Mouse (Mus musculus) heart, embryonic 10.5 days (tissue): ENCODE data around the gene Dclre1a. TPM values are rescaled to one million over a fixed set of nuclear protein-coding genes. Genes with fewer than 3 reads are reported as not detected.
"Not testable (repeated sequence)": the region's sequence is repeated elsewhere in the genome, so short reads cannot be mapped to it uniquely, and the experiment has no call there.

Experiments used
- DNase-seq: peaks from one replicate; pipeline ENCODE4 v3.0.0-alpha.2; 2017; ENCODE audit warnings: low spot score
- H3K27ac ChIP-seq: fragments of 300-500 bp; sonication (generic); 2 replicates; pipeline ENCODE4 v1.5.1; 2016; ENCODE audit warnings: mild to moderate bottlenecking
- H3K27me3 ChIP-seq: fragments of 300-500 bp; sonication (generic); 2 replicates; pipeline ENCODE4 v1.6.1; 2016; ENCODE audit warnings: mild to moderate bottlenecking; ENCODE audit not compliant: poor library complexity, insufficient read depth, severe bottlenecking
- H3K36me3 ChIP-seq: fragments of 300-500 bp; sonication (generic); 2 replicates; pipeline ENCODE4 v1.6.1; 2016; ENCODE audit warnings: mild to moderate bottlenecking, moderate library complexity
- H3K4me1 ChIP-seq: fragments of 300-500 bp; sonication (generic); 2 replicates; pipeline ENCODE4 v1.6.1; 2016; ENCODE audit warnings: mild to moderate bottlenecking
- H3K4me3 ChIP-seq: fragments of 300-500 bp; sonication (generic); 2 replicates; pipeline ENCODE4 v1.5.1; 2016; ENCODE audit warnings: mild to moderate bottlenecking, moderate library complexity
- H3K9me3 ChIP-seq: fragments of 300-500 bp; sonication (generic); 2 replicates; pipeline ENCODE4 v1.6.1; 2016; ENCODE audit warnings: mild to moderate bottlenecking, moderate library complexity
- WGBS: fragments of 180-500 bp; shearing (Covaris S2); methylation state at CpG from one replicate; pipeline ENCODE4 v1.1.7; 2016; 5-methylcytosine and 5-hydroxymethylcytosine counted together
- polyA plus RNA-seq: library from polyadenylated mRNA; unstranded; fragments of >200 nt; fragmentation: Nextera tagmentation; extraction: Ambion mirVana; gene quantifications from 2 replicates; pipeline ENCODE4 v1.2.1, GENCODE M21; 2016

The Dclre1a gene
- polyA plus RNA-seq, 1 experiment from 2014 or later: 16.3 TPM

- H3K4me3 ChIP-seq, H3K36me3 ChIP-seq, H3K9me3 ChIP-seq, H3K27me3 ChIP-seq, H3K27ac ChIP-seq, DNase-seq, H3K4me1 ChIP-seq: not testable (repeated sequence)
- no CpG with 5 or more reads among the region's 2 CpGs for WGBS
Observed at GRCm38 (mm10) chr19:56494157-56494556, 53.9 kb downstream of the Dclre1a start.

DNA sequence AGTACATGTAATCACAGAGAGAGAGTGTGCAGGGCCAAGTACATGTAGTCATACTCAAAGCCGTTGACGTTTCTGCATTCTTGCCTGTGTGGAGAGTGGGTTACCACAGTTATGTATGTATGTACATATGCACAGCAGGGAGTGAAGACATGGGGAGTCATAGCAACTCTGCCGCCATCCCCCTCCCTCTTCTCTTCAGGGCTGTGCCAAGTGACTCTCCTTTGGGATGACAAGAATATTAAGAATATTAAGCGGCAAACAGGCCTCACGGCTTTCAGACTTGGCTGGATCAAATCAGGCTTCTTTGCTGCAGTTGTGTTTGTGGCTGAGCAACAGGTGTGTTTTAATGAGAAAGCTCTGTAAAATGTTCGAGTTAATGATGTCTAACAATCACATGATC, 58.4 kb downstream of the Dclre1a start:
- H3K27ac ChIP-seq: no peak overlapping the region
- H3K4me3 ChIP-seq: no peak overlapping the region
- no peaks in the 10 kb centered on the region for H3K27me3 ChIP-seq
- 0 out of 2 replicates have a peak, but pooled peaks cover 10% of the 10 kb centered on the region for H3K4me1 ChIP-seq
- H3K36me3 ChIP-seq: no peaks in the 10 kb centered on the region
- DNase-seq: no peak
- 92% methylated on average over 6 of the region's 6 CpGs for WGBS
- no peaks in the 10 kb centered on the region for H3K9me3 ChIP-seq

DNA sequence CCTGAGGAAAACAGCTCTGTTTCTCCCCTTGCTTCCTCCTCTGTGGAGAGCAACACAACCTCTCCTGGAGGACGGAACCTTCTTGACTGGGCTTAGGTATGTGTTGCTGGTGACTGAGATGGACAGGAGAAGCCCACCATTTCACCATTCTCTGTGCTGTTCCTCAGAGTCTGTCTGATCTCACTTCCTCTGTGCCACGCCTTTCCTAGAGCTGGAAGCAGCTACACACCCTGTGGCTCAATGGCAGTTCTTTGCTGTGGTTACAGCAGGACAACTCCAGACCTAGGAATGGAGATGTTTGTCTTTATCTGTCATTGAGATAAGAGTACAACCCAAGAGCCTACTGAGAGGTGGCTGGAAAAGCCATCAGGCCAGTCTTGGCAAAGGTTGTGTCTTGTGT, 60.7 kb downstream of the Dclre1a start:
- DNase-seq: no peak
- no peak overlapping the region for H3K4me3 ChIP-seq
- no peaks in the 10 kb centered on the region for H3K9me3 ChIP-seq
- no peak overlapping the region for H3K27ac ChIP-seq
- no peaks in the 10 kb centered on the region for H3K27me3 ChIP-seq
- no peaks in the 10 kb centered on the region for H3K36me3 ChIP-seq
- 86% methylated on average over 2 of the region's 2 CpGs for WGBS
- 0 out of 2 replicates have a peak, but pooled peaks cover 10% of the 10 kb centered on the region for H3K4me1 ChIP-seq

DNA sequence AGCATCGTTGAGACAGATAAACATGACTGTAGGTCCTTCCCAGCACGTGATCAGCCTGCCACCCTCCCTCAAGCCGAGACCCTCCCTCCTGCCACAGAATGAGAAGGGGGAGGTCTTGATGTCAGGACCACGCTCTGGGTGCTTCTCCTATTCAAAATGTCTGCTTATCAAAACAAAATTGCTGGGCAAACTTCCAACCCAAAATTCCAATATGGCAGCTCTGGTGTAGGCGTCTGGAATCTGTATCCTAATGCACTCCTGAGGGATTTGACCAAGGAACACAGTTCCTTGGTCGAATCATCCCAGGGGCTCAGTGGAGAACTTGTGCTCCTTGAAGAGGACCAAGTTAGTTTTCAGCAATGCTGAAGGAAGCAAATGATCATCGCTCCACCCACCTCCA, 61.1 kb downstream of the Dclre1a start:
- Histone ChIP-seq H3K9me3 (no peaks in the 10 kb centered on the region), H3K4me3 (no peak overlapping the region), H3K4me1 (0 out of 2 replicates have a peak, but pooled peaks cover 10% of the 10 kb centered on the region), H3K36me3 (no peaks in the 10 kb centered on the region), H3K27ac (no peak overlapping the region), H3K27me3 (no peaks in the 10 kb centered on the region)
- WGBS: 80% methylated on average over 7 of the region's 7 CpGs
- no peak for DNase-seq

- 0 out of 2 replicates have a peak, but pooled peaks cover 10% of the 10 kb centered on the region for H3K4me1 ChIP-seq
- 75% methylated on average over 13 of the region's 13 CpGs for WGBS
- H3K36me3 ChIP-seq: no peaks in the 10 kb centered on the region
- no peaks in the 10 kb centered on the region for H3K27me3 ChIP-seq
- no peak overlapping the region for H3K27ac ChIP-seq
- no peak overlapping the region for H3K4me3 ChIP-seq
- H3K9me3 ChIP-seq: no peaks in the 10 kb centered on the region
- no peak for DNase-seq
Observed at GRCm38 (mm10) chr19:56485376-56486271, 62.4 kb downstream of the Dclre1a start.

DNA sequence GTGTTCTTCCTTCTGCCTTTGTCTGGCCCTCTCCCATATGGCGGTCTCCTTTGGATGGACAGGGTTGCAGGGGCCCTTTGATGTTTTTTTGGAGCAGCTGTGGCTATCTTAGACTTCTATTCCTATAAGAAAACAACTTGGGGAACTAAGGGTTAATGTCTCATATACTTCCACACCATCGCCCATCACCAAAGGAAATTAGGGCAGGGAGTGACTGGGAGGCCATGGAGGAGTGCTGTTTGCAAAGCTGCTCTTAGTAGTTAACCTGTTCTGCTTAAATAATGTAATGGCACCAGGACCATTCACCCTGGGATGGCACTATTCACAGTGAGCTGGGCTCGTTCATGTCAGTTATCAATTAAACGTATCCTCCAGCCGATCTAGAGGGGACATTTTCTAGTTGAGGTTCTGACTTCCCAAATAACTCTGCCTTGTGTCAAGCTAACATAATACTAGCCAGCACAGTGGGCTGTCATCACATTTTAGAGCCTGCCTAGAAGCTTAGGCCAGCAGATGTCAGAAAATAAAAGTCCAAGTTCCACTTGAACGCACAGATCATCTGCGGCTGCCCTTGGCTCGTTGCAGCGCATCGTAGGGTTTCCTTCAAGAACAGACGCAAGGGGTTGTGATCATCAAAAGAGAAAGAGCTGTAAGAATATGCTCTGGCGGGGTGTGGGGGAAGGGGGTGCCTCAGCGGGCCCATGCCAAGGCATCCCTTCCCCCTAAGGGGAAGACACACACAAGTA, 63.2 kb downstream of the Dclre1a start:
- H3K9me3 ChIP-seq: no peaks in the 10 kb centered on the region
- 69% methylated on average over 13 of the region's 13 CpGs for WGBS
- H3K4me1 ChIP-seq: 0 out of 2 replicates have a peak, but pooled peaks cover 10% of the 10 kb centered on the region
- H3K4me3 ChIP-seq: no peak overlapping the region
- DNase-seq: no peak
- H3K36me3 ChIP-seq: no peaks in the 10 kb centered on the region
- H3K27me3 ChIP-seq: no peaks in the 10 kb centered on the region
- no peak overlapping the region for H3K27ac ChIP-seq

Other genes with a start within 250 kb of the Dclre1a start
- gene Nrap, start 158.2 kb downstream of the Dclre1a start, polyA plus RNA-seq: 3.4 and 11.9 TPM in 2 replicates
- 25.1 and 31.6 TPM in 2 replicates for gene Casp7, start 151.1 kb downstream of the Dclre1a start, polyA plus RNA-seq
- not detected in 2 replicates for gene Plekhs1, start 86.6 kb downstream of the Dclre1a start, polyA plus RNA-seq
- 13.9 and 16.8 TPM in 2 replicates for gene Nhlrc2, start within 50 bp of the Dclre1a start, polyA plus RNA-seq
- 0.65 and 1.3 TPM in 2 replicates for gene Adrb1, start 174.0 kb upstream of the Dclre1a start, polyA plus RNA-seq